Mouse (Mus musculus): ENCODE results near the gene Usp17le.
"Not testable (repeated sequence)": the region's sequence is repeated elsewhere in the genome, so short reads cannot be mapped to it uniquely, and the experiment has no call there.

The Usp17le gene

GRCm38 (mm10) chr7:104777370-104777769 is at the start of gene Usp17le:
Usp17le (minus strand) TSS chr7:104777470.
- ATAC-seq (ENCODE audit: insufficient number of reproducible peaks, low FRiP score, low TSS enrichment) = not testable (repeated sequence)

GRCm38 (mm10) chr7:104810335-104810734 is 33.1 kb upstream of the Usp17le start:
- ATAC-seq (ENCODE audit: insufficient number of reproducible peaks, low FRiP score, low TSS enrichment) = not testable (repeated sequence)

DNA sequence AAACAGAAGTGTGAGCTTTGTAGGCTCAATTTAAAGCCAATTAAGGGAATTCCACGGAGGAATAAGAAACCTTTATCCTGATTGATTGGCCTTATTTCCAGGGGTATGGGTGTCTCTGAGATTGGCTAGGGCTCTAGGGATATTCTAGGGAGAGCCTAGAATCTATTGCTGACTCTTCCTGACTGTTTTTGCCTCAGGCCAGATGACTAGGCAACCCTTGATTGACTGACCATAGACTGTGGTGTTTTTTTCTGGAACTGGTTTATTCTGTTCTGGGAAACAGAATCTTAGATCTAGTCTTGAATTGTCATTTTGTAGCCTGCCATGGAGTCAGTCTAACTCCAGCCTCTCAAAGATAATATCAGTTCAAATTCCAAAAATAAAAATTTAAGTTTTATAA is 13.5 kb upstream of the Usp17le start:
- ATAC-seq (ENCODE audit: insufficient number of reproducible peaks, low FRiP score, low TSS enrichment) = no peak
